Mouse (Mus musculus) liver, embryonic 15.5 days (tissue): ENCODE data around the gene Dlat. TPM values are rescaled to one million over a fixed set of nuclear protein-coding genes. Genes with fewer than 3 reads are reported as not detected.
A peak's percentile ranks its signal among the peaks of the same experiment; 100 is the strongest.

ENCODE experiments used
- ATAC-seq: fragments of 200-750 bp; cut with Nextera tagmentation; 2 replicates; pipeline ENCODE4 v1.8.0; 2017; ENCODE audit warnings: moderate number of reproducible peaks, mild to moderate bottlenecking, moderate library complexity; ENCODE audit not compliant: insufficient read depth
- H3K27ac ChIP-seq: fragments of 300-500 bp; sonication (generic); replicated peaks from 2 replicates; pipeline ENCODE4 v1.5.1; 2015; ENCODE audit warnings: mild to moderate bottlenecking, inconsistent platforms
- H3K27me3 ChIP-seq: fragments of 300-500 bp; sonication (generic); 2 replicates; pipeline ENCODE4 v1.6.1; 2015; ENCODE audit warnings: mild to moderate bottlenecking, inconsistent platforms
- H3K36me3 ChIP-seq: fragments of 300-500 bp; sonication (generic); replicated peaks from 2 replicates; pipeline ENCODE4 v1.6.1; 2015; ENCODE audit warnings: moderate library complexity, mild to moderate bottlenecking, inconsistent platforms
- H3K4me1 ChIP-seq: fragments of 300-500 bp; sonication (generic); replicated peaks from 2 replicates; pipeline ENCODE4 v1.6.1; 2015; ENCODE audit warnings: inconsistent platforms
- H3K4me2 ChIP-seq: fragments of 300-500 bp; sonication (generic); 2 replicates; pipeline ENCODE4 v1.6.1; 2015; ENCODE audit warnings: moderate library complexity, mild to moderate bottlenecking, inconsistent platforms
- H3K4me3 ChIP-seq: fragments of 300-500 bp; sonication (generic); replicated peaks from 2 replicates; pipeline ENCODE4 v1.5.1; 2015; ENCODE audit warnings: mild to moderate bottlenecking, inconsistent platforms
- H3K9ac ChIP-seq: fragments of 300-500 bp; sonication (generic); 2 replicates; pipeline ENCODE4 v1.6.1; 2015; ENCODE audit warnings: moderate library complexity, mild to moderate bottlenecking, inconsistent platforms
- H3K9me3 ChIP-seq: fragments of 300-500 bp; sonication (generic); replicated peaks from 2 replicates; pipeline ENCODE4 v1.6.1; 2016; ENCODE audit warnings: inconsistent platforms
- WGBS: fragments of 180-500 bp; shearing (Covaris S2); methylation state at CpG from one replicate; pipeline ENCODE4 v1.1.7; 2015; ENCODE audit warnings: mixed read lengths; ENCODE audit not compliant: insufficient replicate concordance; 5-methylcytosine and 5-hydroxymethylcytosine counted together
- polyA plus RNA-seq: library from polyadenylated mRNA; unstranded; fragments of >200 nt; fragmentation: Nextera tagmentation; extraction: Ambion mirVana; gene quantifications from 2 replicates; pipeline ENCODE4 v1.2.1, GENCODE M21; 2015

Gene Dlat
- polyA plus RNA-seq, 1 experiment from 2014 or later, result 24.6 TPM

DNA sequence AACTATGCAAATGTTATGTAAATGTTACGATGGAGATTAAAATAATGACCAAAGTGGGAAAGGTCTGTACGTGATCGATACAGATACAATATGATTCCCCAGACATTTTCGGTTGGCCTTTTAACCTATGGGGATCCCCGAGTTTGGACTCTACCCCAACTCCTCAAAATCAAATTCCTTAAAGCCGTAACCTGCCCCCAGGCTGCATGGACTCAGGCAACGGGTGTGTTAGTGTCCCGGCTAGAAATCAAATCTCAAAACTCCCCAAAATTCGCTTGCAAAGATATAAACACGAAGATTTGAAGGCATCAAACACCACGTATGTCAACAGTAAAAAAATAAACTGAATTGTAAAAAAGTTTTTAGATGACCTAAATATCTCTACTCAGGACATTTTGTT is 43.4 kb downstream of the Dlat start:
- H3K27me3 ChIP-seq, result no peaks in the 10 kb centered on the region
- peaks cover 21% of the 10 kb centered on the region for H3K4me1 ChIP-seq
- WGBS, result 28% methylated on average over 11 of the region's 11 CpGs
- peak overlapping the region; percentile 93 for H3K9ac ChIP-seq
- ATAC-seq, result no peak
- H3K27ac ChIP-seq, result peak overlapping the region; percentile 94
- peaks cover 35% of the 10 kb centered on the region for H3K36me3 ChIP-seq
- peak overlapping the region; percentile 87 for H3K4me3 ChIP-seq
- no peaks in the 10 kb centered on the region for H3K9me3 ChIP-seq
- H3K4me2 ChIP-seq, result peak overlapping the region; percentile 76

DNA sequence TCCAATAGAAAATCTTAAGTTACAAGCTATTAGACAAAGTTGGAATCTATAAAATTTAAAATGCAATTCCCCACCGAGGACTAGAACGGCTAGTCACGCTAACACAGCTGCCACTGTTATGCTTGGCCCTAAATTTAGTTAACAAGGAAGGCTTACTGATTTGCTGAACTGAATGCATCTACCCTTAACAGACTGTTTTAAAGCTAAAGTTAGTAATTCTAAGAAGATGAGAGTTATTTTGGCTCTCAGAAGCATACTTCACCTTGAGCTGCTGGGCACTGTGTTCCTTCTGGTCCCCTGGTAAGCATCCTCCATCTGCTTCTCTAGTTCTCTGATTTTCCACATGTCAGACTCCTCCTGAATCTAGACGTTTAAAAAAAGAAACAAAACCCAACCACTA is 47.5 kb downstream of the Dlat start:
- Histone ChIP-seq H3K36me3 (peaks cover 68% of the 10 kb centered on the region), H3K9ac (no peak overlapping the region), H3K4me2 (no peak overlapping the region), H3K27ac (no peak overlapping the region), H3K4me3 (no peak overlapping the region), H3K9me3 (no peaks in the 10 kb centered on the region), H3K27me3 (no peaks in the 10 kb centered on the region), H3K4me1 (peaks cover 12% of the 10 kb centered on the region)
- ATAC-seq, result no peak
- 73% methylated on average over 4 of the region's 4 CpGs for WGBS

DNA sequence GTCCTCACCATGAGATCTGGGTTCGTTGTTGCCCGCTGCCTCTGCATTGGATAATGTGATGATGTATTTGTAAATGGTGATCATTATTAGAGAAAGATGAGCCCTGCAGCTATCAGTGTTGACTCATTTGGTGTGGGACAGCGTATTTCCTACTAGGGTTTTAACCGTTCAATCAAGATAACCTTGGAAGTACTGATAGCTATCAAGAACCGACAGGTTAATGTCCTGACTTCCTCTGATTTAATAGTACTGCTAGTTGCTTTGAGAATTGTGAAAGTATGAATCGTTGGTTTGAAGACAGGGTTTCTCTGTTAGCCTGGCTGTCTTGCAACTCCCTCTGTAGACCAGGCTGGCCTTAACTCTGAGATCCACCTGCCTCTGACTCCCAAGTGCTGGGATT is 55.2 kb downstream of the Dlat start:
- H3K36me3 ChIP-seq, result peaks cover 53% of the 10 kb centered on the region
- peaks cover 47% of the 10 kb centered on the region for H3K4me1 ChIP-seq
- H3K9ac ChIP-seq, result peak overlapping the region; percentile 94
- H3K4me2 ChIP-seq, result peak overlapping the region; percentile 75
- H3K4me3 ChIP-seq, result peak overlapping the region; percentile 77
- H3K9me3 ChIP-seq, result no peaks in the 10 kb centered on the region
- 1% methylated on average over 6 of the region's 6 CpGs for WGBS
- no peak; the same call in 1 of the 2 replicates for ATAC-seq
- peak overlapping the region; percentile 89 for H3K27ac ChIP-seq
- H3K27me3 ChIP-seq, result no peaks in the 10 kb centered on the region

DNA sequence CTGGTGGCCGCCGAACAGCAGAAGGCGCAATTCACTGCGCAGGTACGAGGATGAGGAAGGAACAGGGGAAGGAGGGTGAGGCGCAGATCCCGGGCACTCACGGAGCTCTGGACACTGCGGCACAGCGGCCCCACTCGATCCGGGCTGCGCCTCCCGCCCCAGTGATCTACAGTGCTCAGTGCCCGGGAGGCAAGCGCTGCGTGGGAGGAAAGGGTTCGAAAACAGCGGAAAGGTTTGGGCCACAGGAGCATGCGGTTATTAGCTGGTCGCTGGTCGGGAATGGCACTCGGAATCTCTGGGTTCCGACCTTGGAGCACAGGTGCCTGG is 55.6 kb downstream of the Dlat start:
- WGBS, result under 1% methylated on average over 24 of the region's 24 CpGs
- Histone ChIP-seq H3K27ac (peak overlapping the region; percentile 89), H3K4me2 (peak overlapping the region; percentile 75), H3K4me3 (peak overlapping the region; percentile 77), H3K4me1 (peaks cover 47% of the 10 kb centered on the region), H3K9me3 (no peaks in the 10 kb centered on the region), H3K27me3 (no peaks in the 10 kb centered on the region), H3K9ac (peak overlapping the region; percentile 94), H3K36me3 (peaks cover 54% of the 10 kb centered on the region)
- ATAC-seq, result peak; percentile 76

DNA sequence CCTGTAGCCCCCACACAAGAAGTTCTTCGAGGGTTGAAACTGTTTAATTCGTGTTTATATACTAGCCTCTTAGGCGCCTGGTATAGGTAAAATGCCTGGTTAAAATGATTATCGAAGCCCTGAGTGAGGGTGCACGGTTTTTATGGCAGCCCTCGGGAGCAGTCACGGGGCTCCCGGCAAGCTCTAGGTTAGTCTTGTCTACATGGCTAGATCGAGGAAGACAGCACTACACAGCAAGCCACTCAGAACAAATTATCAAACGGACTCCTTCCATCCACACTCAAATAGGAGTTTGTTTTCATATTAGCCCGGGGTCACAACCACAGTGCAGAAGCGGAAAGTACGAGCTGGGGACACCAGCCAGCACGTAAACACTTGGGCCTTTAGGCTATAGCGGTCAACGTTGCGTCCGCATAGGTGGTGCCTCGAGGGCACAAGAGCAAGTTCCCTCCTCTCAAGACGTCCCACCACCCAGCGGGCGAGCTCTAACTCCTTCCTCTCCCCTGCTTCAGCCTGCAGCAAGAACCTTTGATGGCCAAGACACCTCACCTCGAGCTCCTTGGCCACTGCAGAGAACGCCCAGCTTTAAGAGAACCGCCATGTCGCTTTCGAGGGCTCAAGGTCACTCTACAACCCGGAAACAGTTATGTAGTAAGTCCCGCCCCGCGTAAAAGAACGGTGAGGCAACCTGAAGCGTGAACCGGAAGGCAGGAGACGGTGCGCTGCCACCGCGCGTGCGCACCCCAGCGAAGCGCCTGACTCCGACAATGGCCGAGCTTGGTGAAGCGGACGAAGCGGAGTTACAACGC is 56.2 kb downstream of the Dlat start, which contains the start of the genes Sdhd and Timm8b:
Gene Sdhd (minus strand): TSS at position 624 of the 809 bp plus-strand sequence.
Gene Timm8b (plus strand): TSS at position 722 of the 809 bp plus-strand sequence.
- Histone ChIP-seq H3K27me3 (no peaks in the 10 kb centered on the region), H3K4me2 (peak within 1 kb of the TSS; percentile 75), H3K36me3 (peaks cover 56% of the 10 kb centered on the region), H3K27ac (peak within 1 kb of the TSS; percentile 89), H3K9me3 (no peaks in the 10 kb centered on the region), H3K4me3 (peak within 1 kb of the TSS; percentile 77), H3K9ac (peak within 1 kb of the TSS; percentile 94), H3K4me1 (peaks cover 47% of the 10 kb centered on the region)
- under 1% methylated on average over 48 of the region's 48 CpGs for WGBS
- peak; percentile 94 for ATAC-seq

DNA sequence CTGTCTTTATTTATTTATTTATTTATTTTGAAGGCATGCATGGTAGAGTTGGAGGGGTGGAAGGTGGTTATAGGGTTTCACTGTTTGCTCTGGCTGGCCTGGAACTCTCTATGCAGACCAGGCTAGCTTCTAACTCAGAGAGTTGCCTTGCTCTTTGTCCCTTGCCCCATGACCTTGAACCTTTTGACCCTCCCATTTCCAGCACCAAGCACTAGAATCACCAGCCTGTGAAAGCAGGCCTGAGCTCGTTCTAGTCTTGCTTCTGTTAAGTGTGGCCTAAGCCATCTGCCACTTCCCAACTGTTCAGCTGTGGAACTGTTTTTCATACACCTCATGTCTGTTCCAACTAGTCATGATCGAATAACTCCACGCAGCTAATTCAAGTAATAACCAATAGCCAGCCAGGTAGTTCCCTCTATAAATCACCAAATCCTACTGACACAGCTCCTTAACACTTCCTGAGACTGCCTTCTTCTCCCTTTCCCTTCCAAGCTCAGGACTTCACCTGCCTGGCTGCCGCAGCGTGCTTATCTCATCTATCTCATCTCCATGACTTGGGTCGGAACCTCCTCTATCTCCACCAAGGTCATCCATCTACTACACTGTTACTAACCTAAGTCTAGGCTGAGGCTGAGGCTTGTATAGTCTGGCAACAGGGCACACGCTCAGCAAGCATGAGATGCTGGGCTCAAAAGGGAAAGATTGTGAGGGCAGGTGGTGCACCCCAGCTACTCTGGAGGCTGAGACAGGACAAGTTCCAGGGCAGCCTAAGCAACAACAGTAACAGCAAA is 57.3 kb downstream of the Dlat start:
- WGBS, result 34% methylated on average over 7 of the region's 7 CpGs
- no peaks in the 10 kb centered on the region for H3K9me3 ChIP-seq

DNA sequence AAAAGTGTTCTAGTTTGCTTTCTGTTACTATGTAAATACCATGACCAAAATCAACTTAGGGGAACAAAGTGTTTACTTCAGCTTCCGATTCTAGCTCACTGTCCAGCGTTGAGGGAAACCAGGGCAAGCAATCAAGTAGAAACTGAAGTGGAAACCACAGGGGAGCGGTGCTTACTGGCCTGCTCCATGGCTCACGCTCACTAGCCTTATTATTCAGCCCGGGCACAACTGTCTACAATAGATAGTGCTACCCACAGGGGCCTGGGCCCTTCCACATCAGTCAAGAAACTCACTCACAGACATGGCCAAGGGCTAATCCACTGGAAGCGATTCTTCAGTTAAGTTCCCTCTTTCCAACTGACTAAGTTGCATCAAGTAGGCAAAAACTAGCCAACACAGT is 58.0 kb downstream of the Dlat start:
- peak; percentile 39 for ATAC-seq
- WGBS, result 10% methylated on average over 6 of the region's 6 CpGs
- Histone ChIP-seq H3K36me3 (peaks cover 58% of the 10 kb centered on the region), H3K27me3 (no peaks in the 10 kb centered on the region), H3K27ac (peak overlapping the region; percentile 89), H3K4me2 (peak overlapping the region; percentile 75), H3K9ac (peak overlapping the region; percentile 34; the same call in 1 of the 2 replicates), H3K9me3 (no peaks in the 10 kb centered on the region), H3K4me3 (peak overlapping the region; percentile 77), H3K4me1 (peaks cover 47% of the 10 kb centered on the region)

More for the DNA sequence above, 57.3 kb downstream of the Dlat start:
- no peak for ATAC-seq
- Histone ChIP-seq H3K9ac (peak overlapping the region; percentile 94), H3K4me1 (peaks cover 47% of the 10 kb centered on the region), H3K27ac (peak overlapping the region; percentile 89), H3K4me3 (peak overlapping the region; percentile 77), H3K27me3 (no peaks in the 10 kb centered on the region), H3K4me2 (peak overlapping the region; percentile 75), H3K36me3 (peaks cover 56% of the 10 kb centered on the region)

DNA sequence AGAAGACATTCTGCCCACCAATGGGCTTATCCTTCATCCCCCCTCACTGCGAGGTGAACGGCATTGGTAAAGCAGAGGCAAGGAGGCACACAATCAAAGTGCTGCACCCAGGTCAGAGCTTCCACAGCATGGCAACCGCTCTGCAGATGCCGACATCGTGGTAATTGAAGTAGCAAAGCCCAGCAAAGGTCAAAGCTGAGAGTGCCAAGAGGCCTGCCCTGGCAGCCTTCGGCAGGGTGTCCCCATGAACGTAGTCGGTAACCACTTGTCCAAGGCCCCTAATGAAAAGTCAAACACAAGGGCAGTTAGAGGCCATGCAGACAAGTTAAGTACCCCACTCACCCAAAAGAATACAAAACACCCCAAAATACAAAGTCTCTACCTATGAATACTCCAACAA is 62.6 kb downstream of the Dlat start:
- no peak overlapping the region for H3K4me3 ChIP-seq
- no peak overlapping the region for H3K4me2 ChIP-seq
- no peaks in the 10 kb centered on the region for H3K27me3 ChIP-seq
- no peak overlapping the region for H3K9ac ChIP-seq
- H3K27ac ChIP-seq, result no peak overlapping the region
- WGBS, result 83% methylated on average over 8 of the region's 8 CpGs
- no peak for ATAC-seq
- no peaks in the 10 kb centered on the region for H3K9me3 ChIP-seq
- peaks cover 57% of the 10 kb centered on the region for H3K36me3 ChIP-seq
- peaks cover 23% of the 10 kb centered on the region for H3K4me1 ChIP-seq

DNA sequence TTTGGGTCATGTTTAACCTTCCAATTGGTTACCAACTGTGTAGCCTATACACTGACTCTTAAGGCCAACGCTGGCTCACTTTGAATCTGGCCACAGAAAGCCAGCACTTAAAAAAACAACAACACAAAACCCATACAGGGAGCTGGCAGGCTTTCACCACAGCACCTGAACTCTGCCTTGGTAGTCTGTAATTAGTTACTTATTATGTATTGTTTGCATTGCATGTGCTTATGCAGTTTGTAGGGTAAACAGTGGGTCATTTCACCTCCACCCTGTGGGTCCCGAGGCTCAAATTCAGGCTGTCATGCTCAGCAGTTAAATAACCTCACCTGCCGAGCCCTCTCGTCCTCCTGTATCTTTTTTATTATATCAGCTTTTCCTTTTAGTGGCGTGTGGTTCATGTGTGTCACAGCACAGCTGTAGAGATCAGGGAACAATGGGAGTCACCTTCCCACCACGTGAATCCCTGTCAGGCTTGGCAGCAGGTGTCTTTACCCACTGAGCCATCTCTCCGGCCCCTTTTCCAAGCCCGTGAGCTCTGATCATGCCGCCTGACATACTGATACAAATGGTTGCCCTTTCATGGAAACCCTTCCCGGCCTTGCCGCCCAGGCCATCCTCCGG is 64.7 kb downstream of the Dlat start:
- Histone ChIP-seq H3K27me3 (no peaks in the 10 kb centered on the region), H3K36me3 (peaks cover 48% of the 10 kb centered on the region), H3K4me3 (no peak overlapping the region), H3K4me1 (0 out of 2 replicates have a peak, but pooled peaks cover 19% of the 10 kb centered on the region), H3K9ac (no peak overlapping the region), H3K4me2 (peak overlapping the region; percentile 18; the same call in 1 of the 2 replicates), H3K9me3 (no peaks in the 10 kb centered on the region), H3K27ac (peak overlapping the region; percentile 71)
- ATAC-seq, result peak; percentile 70
- 69% methylated on average over 12 of the region's 12 CpGs for WGBS

DNA sequence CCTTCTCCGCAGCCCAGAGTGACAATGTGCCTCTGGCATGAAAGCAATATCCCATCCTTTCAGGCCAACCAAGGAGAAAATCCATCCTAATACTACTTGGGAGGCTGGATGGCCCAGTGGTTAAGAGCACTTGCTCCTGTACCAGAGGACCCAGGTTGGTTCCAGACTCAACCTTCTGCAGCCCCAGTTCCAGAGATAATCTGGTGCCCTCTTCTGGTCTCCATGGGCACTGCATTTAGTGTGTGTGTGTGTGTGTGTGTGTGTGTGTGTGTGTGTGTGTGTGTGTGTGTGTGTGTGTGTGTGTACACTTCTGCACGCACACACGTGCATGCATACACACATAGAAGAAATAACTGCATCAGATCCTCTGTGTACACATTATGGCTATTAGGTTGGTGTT is 66.0 kb downstream of the Dlat start:
- no peak overlapping the region for H3K4me3 ChIP-seq
- H3K9ac ChIP-seq, result no peak overlapping the region
- WGBS, result 58% methylated on average over 3 of the region's 3 CpGs
- no peak overlapping the region for H3K4me2 ChIP-seq
- peaks cover 34% of the 10 kb centered on the region for H3K36me3 ChIP-seq
- H3K27me3 ChIP-seq, result no peaks in the 10 kb centered on the region
- no peak overlapping the region; the same call in 1 of the 2 replicates for H3K27ac ChIP-seq
- ATAC-seq, result no peak
- 0 out of 2 replicates have a peak, but pooled peaks cover 19% of the 10 kb centered on the region for H3K4me1 ChIP-seq
- no peaks in the 10 kb centered on the region for H3K9me3 ChIP-seq

DNA sequence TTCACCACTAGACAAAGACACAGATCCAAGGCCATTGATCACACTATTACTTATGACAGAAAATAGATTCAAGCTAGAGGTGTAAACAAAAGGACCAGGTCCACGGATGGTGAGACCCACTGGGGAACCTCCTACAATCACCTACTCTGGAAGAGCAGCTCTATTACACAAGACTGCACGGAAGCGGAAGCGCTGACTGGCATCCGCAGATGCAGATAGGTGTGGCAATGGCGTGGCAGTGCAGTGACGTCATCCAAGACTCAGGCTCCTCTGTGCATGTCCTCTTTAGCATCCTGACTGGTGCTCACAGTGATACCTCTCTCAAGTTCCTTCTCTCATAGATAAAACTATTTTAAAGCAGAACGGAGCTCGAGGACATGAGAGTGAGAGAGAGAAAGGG is 66.6 kb downstream of the Dlat start:
- 80% methylated on average over 9 of the region's 9 CpGs for WGBS
- H3K4me3 ChIP-seq, result no peak overlapping the region
- no peak for ATAC-seq
- H3K36me3 ChIP-seq, result peaks cover 28% of the 10 kb centered on the region
- H3K9ac ChIP-seq, result no peak overlapping the region
- no peak overlapping the region for H3K27ac ChIP-seq
- H3K27me3 ChIP-seq, result no peaks in the 10 kb centered on the region
- H3K4me2 ChIP-seq, result no peak overlapping the region
- H3K9me3 ChIP-seq, result no peaks in the 10 kb centered on the region
- H3K4me1 ChIP-seq, result 0 out of 2 replicates have a peak, but pooled peaks cover 19% of the 10 kb centered on the region
